In genomic region chr12:71987161-71987560, GRCm38 (mm10) we compare ENCODE assay signal across 23 mouse cellular contexts.
DNase-seq lines count a peak whose midpoint lies in the region; ATAC-seq and TF ChIP-seq lines count a peak whose summit lies in the region.
"Had no signal": no experiment of that assay in that cellular context is flagged by ENCODE, and none has a peak within 500 bp of the region (broad histone marks: within the 10 kb centered on the region; RNA-seq: fewer than 3 reads in every experiment).

No protein-coding gene starts in this region.

- peak; percentile 25; the same call in 1 of the 2 replicates for ATAC-seq in lung, postnatal 0 days
- no peak for ATAC-seq in Patski
- ATAC-seq: activated CD4-positive, CD25-positive, alpha-beta regulatory T cell, adult 4 months; forebrain, embryonic 14.5 days; forebrain, embryonic 16.5 days had no signal

- H3K9ac ChIP-seq in lung, postnatal 0 days (replicated peaks; ENCODE audit: low read depth), result no peak overlapping the region
- H3K9ac ChIP-seq: embryonic facial prominence, embryonic 13.5 days; embryonic facial prominence, embryonic 15.5 days; forebrain, embryonic 12.5 days had no signal

- H3K9me3 ChIP-seq in lung, postnatal 0 days (ENCODE audit: low read length), result no peaks in the 10 kb centered on the region
- H3K9me3 ChIP-seq: embryonic facial prominence, embryonic 13.5 days; embryonic facial prominence, embryonic 15.5 days; forebrain, embryonic 10.5 days; forebrain, embryonic 12.5 days; G1E had no signal

- H3K36me3 ChIP-seq in lung, postnatal 0 days (ENCODE audit: insufficient read depth, low read length), result peaks cover 57% of the 10 kb centered on the region

- no peaks in the 10 kb centered on the region for H3K4me1 ChIP-seq in lung, postnatal 0 days (ENCODE audit: insufficient read depth, low read depth, low read length)
- H3K4me1 ChIP-seq: embryonic facial prominence, embryonic 13.5 days; forebrain, embryonic 12.5 days had no signal

- WGBS in lung, postnatal 0 days, result 70% methylated on average over 2 of the region's 2 CpGs

- POLR2A ChIA-PET in Patski (lab: Charles Lee), result no interaction called here

- in situ Hi-C loops in Patski (cut with MboI; ENCODE audit: low pct_unique_long_range_greater_than_20kb), result no loop called here

- DNase-seq in lung, postnatal 0 days (ENCODE audit: low spot score), result peak; percentile 36
- DNase-seq in lung, postnatal 14 days, result no peak
- DNase-seq in Patski (ENCODE audit: low read depth, low spot score), result peak; percentile 19
- DNase-seq in fibroblast of lung, adult 2 months (ENCODE audit: low read depth), result peak; percentile 7
- DNase-seq in frontal cortex, postnatal 10 days (ENCODE audit: low spot score in 2 of 2), result no peak
- no peak for DNase-seq in neural tube, embryonic 10.5 days (ENCODE audit: extremely low spot score, low spot score)
- DNase-seq: adrenal gland, adult 8-10 months; cerebellum, adult 11 months; cerebellum, adult 18-20 months; cerebellum, adult 8-10 months; cerebellum, adult 9-11 months; cerebellum, postnatal 14 days; cerebellum, postnatal 36 days; embryo, embryonic 11 days had no signal

- CTCF ChIA-PET in Patski (lab: Charles Lee), result interaction anchor here (1.3 to 1.4 kb wide), 2 partner anchors 10 to 28 kb away, joined by 4 to 7 read pairs; no protein-coding TSS in a partner anchor

- H3K27me3 ChIP-seq in lung, postnatal 0 days (replicated peaks; ENCODE audit: insufficient read depth, low read length), result no peaks in the 10 kb centered on the region
- H3K27me3 ChIP-seq in Patski, result no peaks in the 10 kb centered on the region
- H3K27me3 ChIP-seq: CH12.LX; embryonic facial prominence, embryonic 13.5 days; embryonic facial prominence, embryonic 15.5 days; forebrain, embryonic 12.5 days had no signal

- no peak overlapping the region for H3K4me2 ChIP-seq in lung, postnatal 0 days (replicated peaks; ENCODE audit: low read depth, low read length)
- H3K4me2 ChIP-seq: embryonic facial prominence, embryonic 13.5 days; embryonic facial prominence, embryonic 15.5 days; forebrain, embryonic 12.5 days had no signal

- no peak for TF ChIP-seq CTCF in lung, postnatal 0 days (IDR thresholded peaks at IDR 0.05)
- TF ChIP-seq CTCF in Patski (IDR thresholded peaks at IDR 0.05), result no peak

- H3K4me3 ChIP-seq in lung, postnatal 0 days (ENCODE audit: low read depth, low read length), result no peak overlapping the region
- H3K4me3 ChIP-seq: embryonic facial prominence, embryonic 13.5 days; embryonic facial prominence, embryonic 15.5 days; forebrain, embryonic 10.5 days; forebrain, embryonic 12.5 days had no signal

- no peak for TF ChIP-seq EP300 in lung, postnatal 0 days (IDR thresholded peaks at IDR 0.05)

- no peak overlapping the region for H3K27ac ChIP-seq in lung, postnatal 0 days (ENCODE audit: low read length)
- H3K27ac ChIP-seq: embryonic facial prominence, embryonic 13.5 days; embryonic facial prominence, embryonic 15.5 days; forebrain, embryonic 10.5 days; forebrain, embryonic 12.5 days had no signal

Comparison
In these comparisons a context has a peak if more than half of its experiments do, and no peak if none do; other contexts are left out.
1. DNase-seq: peak in lung, postnatal 0 days (single experiment), Patski (single experiment) and fibroblast of lung, adult 2 months (single experiment); none in lung, postnatal 14 days (single experiment), frontal cortex, postnatal 10 days (0 of 2) and neural tube, embryonic 10.5 days (single experiment).